ENCODE assay signal across 8 mouse cellular contexts in the genomic region with DNA sequence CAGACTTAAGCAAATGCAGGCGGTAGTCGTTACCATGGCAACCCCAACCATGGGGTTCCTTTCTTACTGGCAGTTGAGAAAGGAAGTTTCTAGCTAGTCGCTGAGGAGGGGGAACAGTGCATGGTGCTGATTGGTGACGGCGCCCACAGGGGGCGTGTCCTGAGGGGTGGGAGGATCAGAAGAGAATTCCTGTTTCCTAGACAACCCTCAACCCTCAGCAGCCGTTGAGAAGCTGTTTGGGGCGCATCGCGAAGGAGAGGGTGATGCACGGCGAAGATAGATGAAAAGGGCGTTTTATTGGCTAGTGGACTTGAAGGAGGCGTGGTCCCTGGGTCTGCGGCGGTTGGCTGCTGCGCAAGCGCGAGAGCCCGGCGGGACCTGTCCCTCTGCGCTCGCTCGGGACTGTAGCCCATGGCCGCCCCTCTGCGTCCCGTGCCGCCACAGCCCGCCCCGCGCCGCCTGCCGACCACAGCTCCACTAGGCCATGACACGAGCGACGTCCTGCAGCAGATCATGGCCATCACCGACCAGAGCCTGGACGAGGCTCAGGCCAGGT. TPM values are rescaled to one million over a fixed set of nuclear protein-coding genes. Genes with fewer than 3 reads are reported as not detected.
DNase-seq lines count a peak whose midpoint lies in the region; ATAC-seq lines count a peak whose summit lies in the region.

A gene (plus strand): TSS at position 194 of the 556 bp plus-strand sequence.

- H3K4me1 ChIP-seq in heart, embryonic 14.5 days (ENCODE audit: control insufficient read depth in 2 of 2, insufficient read depth in 2 of 2, low read length in 2 of 2), result peaks cover 4 to 5% of the 10 kb centered on the region in 2 experiments; a peak in 3 of 4 replicates
- peaks cover 24% of the 10 kb centered on the region for H3K4me1 ChIP-seq in liver, embryonic 12.5 days

- WGBS in heart, embryonic 14.5 days, result under 1% methylated on average over 38 of the region's 38 CpGs
- 2% methylated on average over 38 of the region's 38 CpGs for WGBS in liver, embryonic 12.5 days (ENCODE audit: insufficient replicate concordance)

- H3K27me3 ChIP-seq in heart, embryonic 14.5 days (ENCODE audit: control insufficient read depth, insufficient read depth, low read length), result no peaks in the 10 kb centered on the region
- peaks cover 3% of the 10 kb centered on the region; the same call in 1 of the 2 replicates for H3K27me3 ChIP-seq in liver, embryonic 12.5 days (replicated peaks)
- no peaks in the 10 kb centered on the region for H3K27me3 ChIP-seq in splenic B cell, adult 2 months (ENCODE audit: control insufficient read depth, insufficient read depth, low read length, poor library complexity, severe bottlenecking)

- H3K9me3 ChIP-seq in heart, embryonic 14.5 days (ENCODE audit: control insufficient read depth, low read length), result no peaks in the 10 kb centered on the region
- H3K9me3 ChIP-seq in liver, embryonic 12.5 days (replicated peaks), result no peaks in the 10 kb centered on the region

- peak within 1 kb of the TSS; percentile 90 for H3K4me2 ChIP-seq in heart, embryonic 14.5 days (ENCODE audit: low read length)
- H3K4me2 ChIP-seq in liver, embryonic 12.5 days, result peak within 1 kb of the TSS; percentile 90

- peak; percentile 86 for DNase-seq in CD8-positive naive resting alpha-beta T cell, adult 2 months (ENCODE audit: low read depth in 2 of 2, low spot score in 2 of 2)
- peak; percentile 54 for DNase-seq in c-Kit-negative CD71-positive TER-119-positive erythroid progenitor cells, embryonic 14.5 days (ENCODE audit: low read depth, low spot score)
- peak; percentile 86 for DNase-seq in fibroblast of lung, adult 2 months (ENCODE audit: low read depth)
- peak; percentile 91 for DNase-seq in kidney, postnatal 10 days
- peak; percentile 97 for DNase-seq in naive thymus-derived CD4-positive, alpha-beta T cell, adult 2 months (ENCODE audit: low read depth)
- DNase-seq in splenic B cell, adult 2 months (ENCODE audit: low read depth, low spot score), result peak; percentile 98

- peak within 1 kb of the TSS; percentile 71 for H3K9ac ChIP-seq in heart, embryonic 14.5 days (ENCODE audit: low read length)
- peak within 1 kb of the TSS; percentile 67 for H3K9ac ChIP-seq in liver, embryonic 12.5 days

- peak within 1 kb of the TSS; percentile 56 to 66 for H3K4me3 ChIP-seq in heart, embryonic 14.5 days (ENCODE audit: control insufficient read depth in 1 of 2, insufficient read depth in 1 of 2, low read depth in 1 of 2, low read length in 2 of 2)
- H3K4me3 ChIP-seq in liver, embryonic 12.5 days, result peak within 1 kb of the TSS; percentile 64

- ATAC-seq in heart, embryonic 14.5 days (ENCODE audit: insufficient number of reproducible peaks, insufficient read depth, low FRiP score, low read depth), result peak; percentile 86
- peak; percentile 93 for ATAC-seq in liver, embryonic 12.5 days

- H3K27ac ChIP-seq in heart, embryonic 14.5 days (replicated peaks in 1 of 2; ENCODE audit: control insufficient read depth in 1 of 2, insufficient read depth in 1 of 2, low read depth in 2 of 2, low read length in 2 of 2), result no peak within 1 kb of the TSS
- no peak within 1 kb of the TSS for H3K27ac ChIP-seq in liver, embryonic 12.5 days

- no peaks in the 10 kb centered on the region for H3K36me3 ChIP-seq in heart, embryonic 14.5 days (ENCODE audit: control insufficient read depth, insufficient read depth, low read length)
- 0 out of 2 replicates have a peak, but pooled peaks cover 3% of the 10 kb centered on the region for H3K36me3 ChIP-seq in liver, embryonic 12.5 days
- H3K36me3 ChIP-seq in splenic B cell, adult 2 months (ENCODE audit: control insufficient read depth, insufficient read depth, low read length, poor library complexity, severe bottlenecking), result no peaks in the 10 kb centered on the region

RNA-seq across cellular contexts. Expression of the gene that starts here (rescaled TPM):
- 3.2 and 5.0 TPM in 2 replicates for polyA plus RNA-seq in heart, embryonic 14.5 days (2014; fragmentation: Nextera tagmentation; extraction: Ambion mirVana)
- 3.1 and 3.2 TPM in 2 replicates for polyA plus RNA-seq in liver, embryonic 12.5 days (2016; fragmentation: Nextera tagmentation; extraction: Ambion mirVana)
